Mouse (Mus musculus) lung, adult 2 months (tissue): ENCODE results near the gene Cep126. TPM values are rescaled to one million over a fixed set of nuclear protein-coding genes. Genes with fewer than 3 reads are reported as not detected.

Experiments used
- DNase-seq: peaks from one replicate; pipeline ENCODE4 v3.0.0; 2022
- H3K4me1 ChIP-seq: fragments of 200-500 bp; 2 replicates; pipeline ENCODE4 v1.6.1; 2011; ENCODE audit warnings: low read length; ENCODE audit not compliant: control insufficient read depth, insufficient read depth
- H3K4me3 ChIP-seq: fragments of 200-500 bp; replicated peaks from 2 replicates; pipeline ENCODE3; 2011; ENCODE audit warnings: low read depth, mild to moderate bottlenecking, control low read depth, low read length; ENCODE audit errors: extremely low read depth
- CTCF ChIP-seq: fragments of 200-500 bp; IDR thresholded peaks from 2 replicates; pipeline ENCODE4 v1.5.1; 2011; ENCODE audit warnings: mild to moderate bottlenecking, low read length, control low read depth; ENCODE audit not compliant: insufficient read depth
- POLR2A ChIP-seq: fragments of 200-500 bp; IDR thresholded peaks from 2 replicates; pipeline ENCODE4 v1.6.1; 2011; ENCODE audit warnings: low read depth, mild to moderate bottlenecking, control low read depth, low read length, borderline replicate concordance; ENCODE audit errors: extremely low read depth
- WGBS: fragments of 180-500 bp; shearing (Covaris S2); methylation state at CpG from one replicate; pipeline ENCODE4 v1.1.7; 2018; 5-methylcytosine and 5-hydroxymethylcytosine counted together
- polyA plus RNA-seq: library from polyadenylated mRNA; depleted of rRNA; stranded (reverse); fragments of >200 nt; gene quantifications from 2 replicates; pipeline ENCODE4 v1.2.3, GENCODE M21; 2012; rRNA removed

The Cep126 gene
- polyA plus RNA-seq, 1 experiment, result 3.6 TPM

DNA sequence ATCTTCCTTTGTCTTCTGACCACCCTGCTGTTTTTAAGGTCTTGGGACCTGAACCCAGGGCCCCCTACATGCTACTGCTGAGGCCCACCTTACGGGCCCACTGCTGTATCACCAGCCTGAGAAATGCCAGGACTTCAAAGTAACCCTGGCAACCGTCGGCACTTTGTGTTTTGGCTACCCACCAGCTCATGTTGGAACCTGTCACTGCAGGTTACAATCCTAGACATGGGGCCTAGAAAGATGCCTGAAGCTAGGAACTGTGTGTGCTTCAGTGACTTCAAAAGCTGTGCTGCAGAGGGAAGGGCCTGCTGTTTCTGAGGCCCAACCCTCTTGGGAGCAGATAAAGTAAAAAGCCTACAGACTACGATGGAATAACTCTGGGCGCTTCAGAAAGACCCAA lies 101.2 kb downstream of the Cep126 start:
- Histone ChIP-seq H3K4me3 (no peak overlapping the region), H3K4me1 (no peaks in the 10 kb centered on the region; the same call in 1 of the 2 replicates)
- WGBS, result 88% methylated on average over 5 of the region's 5 CpGs
- no peak for TF ChIP-seq CTCF
- no peak for TF ChIP-seq POLR2A
- no peak for DNase-seq

Other genes with a start within 250 kb of the Cep126 start
- gene Yap1, start 129.7 kb downstream of the Cep126 start, polyA plus RNA-seq, result 59.4 and 76.6 TPM in 2 replicates
- gene Cfap300, start 91.5 kb downstream of the Cep126 start, polyA plus RNA-seq, result 3.9 and 5.2 TPM in 2 replicates